Mouse (Mus musculus) lung, postnatal 0 days (tissue): Measurements from ENCODE around the gene Serpinb9b.

Experiments used
- CTCF ChIP-seq: IDR thresholded peaks from 2 replicates; pipeline ENCODE4 v1.5.1; 2016; ENCODE audit warnings: antibody characterized with exemption, mild to moderate bottlenecking
- EP300 ChIP-seq: IDR thresholded peaks from 2 replicates; pipeline ENCODE4 v1.6.1; 2016; ENCODE audit warnings: antibody characterized with exemption, mild to moderate bottlenecking, control low read depth

DNA sequence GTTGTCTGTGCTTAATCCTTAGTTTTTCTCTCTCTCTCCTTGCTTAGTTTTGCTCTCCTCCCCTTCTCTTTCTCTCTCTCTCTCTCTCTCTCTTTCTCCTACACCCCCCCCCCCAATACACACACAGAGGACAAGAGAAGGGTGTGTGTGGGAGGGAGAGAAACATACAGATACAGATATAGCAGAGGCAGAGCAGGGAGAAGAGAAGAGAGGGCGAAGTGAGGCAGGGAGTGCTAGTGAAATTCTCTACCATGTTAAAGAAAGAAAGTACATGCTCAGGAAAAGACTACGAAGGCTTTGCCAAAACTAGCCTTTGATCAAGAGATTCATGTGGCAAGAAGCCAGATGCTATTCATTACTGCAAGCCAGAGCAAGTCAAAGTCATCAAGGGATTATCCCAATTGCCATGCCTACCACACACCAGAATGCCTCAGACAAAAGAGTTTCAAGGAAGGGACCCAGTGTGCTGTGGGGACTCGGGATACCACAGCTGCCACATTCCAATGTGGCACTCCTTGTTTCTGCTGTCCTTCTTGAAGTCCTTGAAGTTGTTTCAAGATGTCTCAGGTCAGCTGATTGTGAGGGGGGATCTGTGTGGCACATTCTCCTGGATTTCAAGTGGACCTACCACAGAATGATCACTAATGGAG lies 51.0 kb downstream of the Serpinb9b start, which contains the start of gene Serpinb1b:
- TF ChIP-seq CTCF (no peak), EP300 (peak; percentile 88)
